In the genomic region with DNA sequence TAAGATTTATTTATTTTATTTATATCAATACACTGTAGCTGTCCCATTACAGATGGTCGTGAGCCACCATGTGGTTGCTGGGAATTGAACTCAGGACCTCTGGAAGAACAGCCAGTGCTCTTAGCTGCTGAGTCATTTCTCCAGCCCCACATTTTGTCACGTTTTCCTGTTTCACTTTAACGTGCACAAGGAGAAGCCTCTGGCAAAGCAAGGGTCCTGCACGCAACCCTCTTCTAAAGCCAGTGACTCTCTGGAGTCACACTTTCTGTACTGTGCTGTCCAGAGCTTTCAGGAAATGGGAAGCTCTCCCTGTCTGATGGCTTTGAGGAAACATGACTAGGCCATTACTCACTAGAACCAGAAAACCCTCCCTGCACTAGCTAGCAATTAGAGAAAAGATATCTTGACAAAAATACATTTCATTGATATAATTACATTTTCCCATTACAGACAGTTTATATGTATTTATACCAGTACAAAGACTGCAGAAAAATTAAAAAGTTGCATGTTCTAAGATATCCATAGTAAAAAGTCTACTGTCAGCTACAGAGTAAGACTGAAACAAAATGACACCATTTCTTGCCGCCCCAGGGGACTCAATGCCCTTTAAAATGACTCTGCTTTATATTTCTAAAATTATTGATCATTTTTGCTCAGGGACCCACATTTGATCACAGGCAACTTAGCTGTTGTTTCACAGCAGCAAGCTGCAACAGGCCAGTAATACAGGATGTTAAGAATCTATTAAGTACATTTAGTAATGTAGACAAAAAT, we compare ENCODE assay signal across 31 mouse cellular contexts.
DNase-seq lines count a peak whose midpoint lies in the region; ATAC-seq lines count a peak whose summit lies in the region.
"Had no signal": no experiment of that assay in that cellular context is flagged by ENCODE, and none has a peak within 500 bp of the region (broad histone marks: within the 10 kb centered on the region; RNA-seq: fewer than 3 reads in every experiment).

No protein-coding gene starts in this region.

- peaks cover 47% of the 10 kb centered on the region for H3K36me3 ChIP-seq in megakaryocyte, embryonic 14.5 days (replicated peaks; ENCODE audit: low read length)
- H3K36me3 ChIP-seq in midbrain, embryonic 16.5 days (ENCODE audit: control insufficient read depth, insufficient read depth, low read length) = no peaks in the 10 kb centered on the region
- H3K36me3 ChIP-seq: stomach, embryonic 15.5 days had no signal

- WGBS in midbrain, embryonic 16.5 days = 84% methylated on average over 5 of the region's 5 CpGs

- H3K4me3 ChIP-seq in megakaryocyte, embryonic 14.5 days (replicated peaks) = peak overlapping the region; percentile 65
- no peak overlapping the region for H3K4me3 ChIP-seq in midbrain, embryonic 16.5 days (ENCODE audit: low read depth, low read length)
- H3K4me3 ChIP-seq: embryonic facial prominence, embryonic 13.5 days; heart, embryonic 12.5 days; hindbrain, embryonic 13.5 days; limb, embryonic 15.5 days; liver, embryonic 15.5 days; neural tube, embryonic 13.5 days; stomach, embryonic 15.5 days had no signal

- no peak overlapping the region for H3K4me2 ChIP-seq in midbrain, embryonic 16.5 days (ENCODE audit: low read length)
- H3K4me2 ChIP-seq: embryonic facial prominence, embryonic 13.5 days; heart, embryonic 12.5 days; hindbrain, embryonic 13.5 days; limb, embryonic 15.5 days; liver, embryonic 15.5 days; neural tube, embryonic 13.5 days; stomach, embryonic 15.5 days had no signal

- H3K9me3 ChIP-seq in megakaryocyte, embryonic 14.5 days = no peaks in the 10 kb centered on the region
- no peaks in the 10 kb centered on the region for H3K9me3 ChIP-seq in midbrain, embryonic 16.5 days (replicated peaks; ENCODE audit: control insufficient read depth, low read length, poor library complexity, severe bottlenecking)
- H3K9me3 ChIP-seq: embryonic facial prominence, embryonic 13.5 days; G1E; heart, embryonic 12.5 days; hindbrain, embryonic 13.5 days; limb, embryonic 15.5 days; liver, embryonic 15.5 days; neural tube, embryonic 13.5 days; stomach, embryonic 15.5 days had no signal

- no peak overlapping the region for H3K27ac ChIP-seq in midbrain, embryonic 16.5 days (ENCODE audit: low read length)
- H3K27ac ChIP-seq: embryonic facial prominence, embryonic 13.5 days; hindbrain, embryonic 13.5 days; limb, embryonic 15.5 days; liver, embryonic 15.5 days; neural tube, embryonic 13.5 days; stomach, embryonic 15.5 days had no signal

- ATAC-seq in megakaryocyte, adult 5-6 weeks (ENCODE audit: poor library complexity, severe bottlenecking) = no peak
- no peak for ATAC-seq in midbrain, embryonic 16.5 days
- ATAC-seq: activated CD4-positive, CD25-positive, alpha-beta regulatory T cell, adult 4 months; CD4-positive, CD25-positive, alpha-beta regulatory T cell, adult 4 months; forebrain, embryonic 14.5 days; inflammation-experienced regulatory T-cells, adult 6 months had no signal

- H3K4me1 ChIP-seq in megakaryocyte, embryonic 14.5 days = peaks cover 78% of the 10 kb centered on the region
- H3K4me1 ChIP-seq in midbrain, embryonic 16.5 days (ENCODE audit: control insufficient read depth, insufficient read depth, low read length) = no peaks in the 10 kb centered on the region
- H3K4me1 ChIP-seq: embryonic facial prominence, embryonic 13.5 days; limb, embryonic 15.5 days; stomach, embryonic 15.5 days had no signal

- no peak overlapping the region for H3K9ac ChIP-seq in midbrain, embryonic 16.5 days (ENCODE audit: low read depth, low read length)
- H3K9ac ChIP-seq: embryonic facial prominence, embryonic 13.5 days; heart, embryonic 12.5 days; hindbrain, embryonic 13.5 days; limb, embryonic 15.5 days; liver, embryonic 15.5 days; neural tube, embryonic 13.5 days; stomach, embryonic 15.5 days had no signal

- DNase-seq in NIH3T3 (ENCODE audit: low read depth) = peak; percentile 54
- peak; percentile 60 for DNase-seq in induced T-regulatory cell, adult 2 months (ENCODE audit: low read depth)
- DNase-seq in thymus, postnatal 36 days = no peak
- DNase-seq in frontal cortex, postnatal 25 days (ENCODE audit: low spot score in 2 of 2) = no peak
- DNase-seq: adrenal gland, postnatal 10 days; cerebellum, adult 2 months; cerebellum, postnatal 25 days; embryo, embryonic 11 days; heart, adult 18-20 months; kidney, adult 18-20 months; kidney, postnatal 10 days; left cerebral cortex, postnatal 4 days; midbrain, embryonic 14.5 days; right cerebral cortex, adult 18-20 months; right cerebral cortex, postnatal 4 days; thymus, postnatal 4 days had no signal

- H3K27me3 ChIP-seq in megakaryocyte, embryonic 14.5 days (replicated peaks) = no peaks in the 10 kb centered on the region
- no peaks in the 10 kb centered on the region for H3K27me3 ChIP-seq in midbrain, embryonic 16.5 days (ENCODE audit: control insufficient read depth, insufficient read depth, low read depth, low read length)
- H3K27me3 ChIP-seq: embryonic facial prominence, embryonic 13.5 days; heart, embryonic 12.5 days; hindbrain, embryonic 13.5 days; limb, embryonic 15.5 days; liver, embryonic 15.5 days; neural tube, embryonic 13.5 days; stomach, embryonic 15.5 days had no signal

Comparison
In these comparisons a context has a peak if more than half of its experiments do, and no peak if none do; other contexts are left out.
1. DNase-seq: peak in NIH3T3 (single experiment) and induced T-regulatory cell, adult 2 months (single experiment); none in thymus, postnatal 36 days (0 of 2) and frontal cortex, postnatal 25 days (0 of 2).